Mouse (Mus musculus) limb, embryonic 14.5 days (tissue): Measurements from ENCODE around the gene Lmx1b. TPM values are rescaled to one million over a fixed set of nuclear protein-coding genes. Genes with fewer than 3 reads are reported as not detected.

Source experiments
- ATAC-seq: fragments of 200-750 bp; cut with Nextera tagmentation; 2 replicates; pipeline ENCODE4 v1.8.0; 2017; ENCODE audit warnings: low read depth, moderate number of reproducible peaks, moderate TSS enrichment; ENCODE audit not compliant: low FRiP score
- DNase-seq: peaks from one replicate; pipeline ENCODE4 v3.0.0-alpha.2; 2015; ENCODE audit warnings: low spot score
- H3K27ac ChIP-seq: fragments of 300-500 bp; sonication (generic); replicated peaks from 2 replicates; pipeline ENCODE4 v1.5.1; 2014; ENCODE audit warnings: low read depth, mild to moderate bottlenecking, low read length, moderate library complexity, mixed read lengths
- H3K27me3 ChIP-seq: fragments of 300-500 bp; sonication (generic); 2 replicates; pipeline ENCODE4 v1.6.1; 2014; ENCODE audit warnings: low read length, mixed read lengths; ENCODE audit not compliant: control insufficient read depth, insufficient read depth
- H3K36me3 ChIP-seq: fragments of 300-500 bp; sonication (generic); 2 replicates; pipeline ENCODE4 v1.6.1; 2014; ENCODE audit warnings: mild to moderate bottlenecking, low read length, moderate library complexity, mixed read lengths; ENCODE audit not compliant: control insufficient read depth, insufficient read depth
- H3K4me1 ChIP-seq: fragments of 300-500 bp; sonication (generic); 2 replicates; pipeline ENCODE4 v1.6.1; 2014; ENCODE audit warnings: antibody characterized with exemption, low read length, mixed read lengths; ENCODE audit not compliant: control insufficient read depth, insufficient read depth
- H3K4me2 ChIP-seq: fragments of 300-500 bp; sonication (generic); replicated peaks from 2 replicates; pipeline ENCODE4 v1.6.1; 2014; ENCODE audit warnings: low read depth, mild to moderate bottlenecking, low read length, moderate library complexity; ENCODE audit not compliant: severe bottlenecking
- H3K4me3 ChIP-seq: fragments of 300-500 bp; sonication (generic); replicated peaks from 2 replicates; pipeline ENCODE4 v1.5.1; 2014; ENCODE audit warnings: low read length
- H3K9ac ChIP-seq: fragments of 300-500 bp; sonication (generic); 2 replicates; pipeline ENCODE4 v1.6.1; 2014; ENCODE audit warnings: mild to moderate bottlenecking, low read depth, low read length, moderate library complexity; ENCODE audit not compliant: severe bottlenecking
- H3K9me3 ChIP-seq: fragments of 300-500 bp; sonication (generic); 2 replicates; pipeline ENCODE4 v1.6.1; 2016; ENCODE audit warnings: low read length; ENCODE audit not compliant: control insufficient read depth
- POLR2A ChIP-seq: fragments of 200-500 bp; IDR thresholded peaks from 2 replicates; pipeline ENCODE4 v1.8.0; 2012; ENCODE audit warnings: inconsistent platforms, mild to moderate bottlenecking, moderate library complexity, borderline replicate concordance; ENCODE audit not compliant: insufficient read depth, insufficient read length; ENCODE audit errors: extremely low read depth
- WGBS: fragments of 180-500 bp; shearing (Covaris S2); extraction: QIAGEN DNeasy Blood & Tissue Kit; methylation state at CpG from one replicate; pipeline ENCODE4 v1.1.7; 2014; 5-methylcytosine and 5-hydroxymethylcytosine counted together
- polyA plus RNA-seq, 2 experiments: library from polyadenylated mRNA; depleted of rRNA in 1 of 2; stranded (reverse) in 1 of 2; unstranded in 1 of 2; fragments of >200 nt; fragmentation: Nextera tagmentation in 1 of 2; extraction: Ambion mirVana in 1 of 2; gene quantifications; 2 replicates each; pipeline versions ENCODE4 v1.2.1 to v1.2.3; 2012 to 2014

Gene Lmx1b
- polyA plus RNA-seq, 2 experiments: 6.3 to 28.3 TPM

- H3K4me2 ChIP-seq: no peak overlapping the region
- peaks cover 24% of the 10 kb centered on the region for H3K4me1 ChIP-seq
- no peak for TF ChIP-seq POLR2A
- H3K9me3 ChIP-seq: no peaks in the 10 kb centered on the region
- no peak overlapping the region for H3K9ac ChIP-seq
- peaks cover 6% of the 10 kb centered on the region; the same call in 1 of the 2 replicates for H3K36me3 ChIP-seq
- H3K4me3 ChIP-seq: no peak overlapping the region
- no peak for ATAC-seq
- peaks cover 8% of the 10 kb centered on the region; the same call in 1 of the 2 replicates for H3K27me3 ChIP-seq
- 20% methylated on average over 3 of the region's 3 CpGs for WGBS
- H3K27ac ChIP-seq: 0 out of 2 replicates have a peak overlapping the region, but pooled peaks have one; percentile 33
- no peak for DNase-seq
These were observed 9.1 kb upstream of the Lmx1b start for GRCm38 (mm10) chr2:33649371-33649770.

GRCm38 (mm10) chr2:33648894-33649293, 8.6 kb upstream of the Lmx1b start:
- H3K27me3 ChIP-seq: peaks cover 13% of the 10 kb centered on the region
- no peak overlapping the region for H3K4me3 ChIP-seq
- H3K9me3 ChIP-seq: no peaks in the 10 kb centered on the region
- peaks cover 24% of the 10 kb centered on the region for H3K4me1 ChIP-seq
- H3K9ac ChIP-seq: no peak overlapping the region
- WGBS: 11% methylated on average over 4 of the region's 4 CpGs
- DNase-seq: no peak
- no peak for TF ChIP-seq POLR2A
- no peak overlapping the region for H3K4me2 ChIP-seq
- peak; percentile 68; the same call in 1 of the 2 replicates for ATAC-seq
- 0 out of 2 replicates have a peak overlapping the region, but pooled peaks have one; percentile 33 for H3K27ac ChIP-seq
- peaks cover 10% of the 10 kb centered on the region for H3K36me3 ChIP-seq

GRCm38 (mm10) chr2:33646283-33646550, 5.9 kb upstream of the Lmx1b start:
- ATAC-seq (no peak), DNase-seq (no peak)
- Histone ChIP-seq H3K9me3 (no peaks in the 10 kb centered on the region), H3K4me3 (peak overlapping the region; percentile 57), H3K9ac (peak overlapping the region; percentile 95), H3K4me2 (peak overlapping the region; percentile 64), H3K27me3 (peaks cover 37% of the 10 kb centered on the region), H3K4me1 (peaks cover 28% of the 10 kb centered on the region), H3K27ac (no peak overlapping the region), H3K36me3 (peaks cover 15% of the 10 kb centered on the region)
- 4% methylated on average over 3 of the region's 3 CpGs for WGBS
- TF ChIP-seq POLR2A: no peak

GRCm38 (mm10) chr2:33645538-33646282, 5.4 kb upstream of the Lmx1b start:
- ATAC-seq: no peak
- Histone ChIP-seq H3K4me2 (peak overlapping the region; percentile 64), H3K27ac (peak overlapping the region; percentile 89), H3K9ac (peak overlapping the region; percentile 95), H3K4me3 (peak overlapping the region; percentile 57), H3K27me3 (peaks cover 37% of the 10 kb centered on the region), H3K4me1 (peaks cover 28% of the 10 kb centered on the region), H3K9me3 (no peaks in the 10 kb centered on the region), H3K36me3 (peaks cover 15% of the 10 kb centered on the region)
- no peak for DNase-seq
- no peak for TF ChIP-seq POLR2A
- WGBS: 5% methylated on average over 15 of the region's 15 CpGs

GRCm38 (mm10) chr2:33643721-33644713, 3.7 kb upstream of the Lmx1b start:
- peak overlapping the region; percentile 64 for H3K4me2 ChIP-seq
- DNase-seq (no peak), ATAC-seq (no peak)
- peaks cover 21% of the 10 kb centered on the region for H3K36me3 ChIP-seq
- peak overlapping the region; percentile 95 for H3K9ac ChIP-seq
- no peak for TF ChIP-seq POLR2A
- H3K4me1 ChIP-seq: peaks cover 20% of the 10 kb centered on the region
- H3K27me3 ChIP-seq: peaks cover 45% of the 10 kb centered on the region
- no peaks in the 10 kb centered on the region for H3K9me3 ChIP-seq
- H3K27ac ChIP-seq: peak overlapping the region; percentile 89
- 16% methylated on average over 50 of the region's 50 CpGs for WGBS
- peak overlapping the region; percentile 57 for H3K4me3 ChIP-seq
